Mouse (Mus musculus): ENCODE measurements at regions not wholly inside any gene's neighbourhood (a gene's known extent, or its start where the extent isn't known, plus 50 kb on each side); places are given as distances from the start of the nearest gene placed in this dataset.

- no peak for DNase-seq
Observed at GRCm38 (mm10) chr6:52486655-52487054, 153.5 kb downstream of the Hibadh start.

GRCm38 (mm10) chr6:52487861-52488260, 152.3 kb downstream of the Hibadh start:
- DNase-seq, result no peak

- DNase-seq, result peak in 1 of 2 experiments; percentile 5
Observed at GRCm38 (mm10) chr6:52490264-52490775, 149.9 kb downstream of the Hibadh start.

- no peak for DNase-seq
Observed at GRCm38 (mm10) chr6:52495301-52495700, 144.9 kb downstream of the Hibadh start.

- DNase-seq, result no peak
Observed at GRCm38 (mm10) chr6:52495855-52496254, 144.3 kb downstream of the Hibadh start.
